Mouse (Mus musculus) lung, embryonic 15.5 days (tissue): ENCODE data around the gene Slc7a14. TPM values are rescaled to one million over a fixed set of nuclear protein-coding genes. Genes with fewer than 3 reads are reported as not detected.

Source experiments
- polyA plus RNA-seq: library from polyadenylated mRNA; unstranded; fragments of >200 nt; fragmentation: Nextera tagmentation; extraction: Ambion mirVana; gene quantifications from 2 replicates; pipeline ENCODE4 v1.2.1, GENCODE M21; 2015

Slc7a14 gene
- polyA plus RNA-seq, 1 experiment from 2014 or later = 0.27 TPM

Other genes with a start within 250 kb of the Slc7a14 start
- 20.6 and 22.0 TPM in 2 replicates for gene Skil, start 215.3 kb downstream of the Slc7a14 start, polyA plus RNA-seq
- 5.6 and 7.7 TPM in 2 replicates for gene Cldn11, start 160.5 kb downstream of the Slc7a14 start, polyA plus RNA-seq